Mouse (Mus musculus): ENCODE measurements at regions not wholly inside any gene's neighbourhood (a gene's known extent, or its start where the extent isn't known, plus 50 kb on each side); places are given as distances from the start of the nearest gene placed in this dataset.
A peak's percentile ranks its signal among the peaks of the same experiment; 100 is the strongest.

- H3K27me3 ChIP-seq (ENCODE audit: control insufficient read depth, insufficient read depth, low read length): no peaks in the 10 kb centered on the region
- 76% methylated on average over 2 of the region's 2 CpGs for WGBS
- H3K36me3 ChIP-seq (ENCODE audit: control insufficient read depth, insufficient read depth, low read length): no peaks in the 10 kb centered on the region
- no peaks in the 10 kb centered on the region for H3K9me3 ChIP-seq (ENCODE audit: control insufficient read depth, low read length)
- H3K4me1 ChIP-seq (ENCODE audit: control insufficient read depth, insufficient read depth, low read length): no peaks in the 10 kb centered on the region
- ATAC-seq (ENCODE audit: insufficient number of reproducible peaks, low FRiP score, low TSS enrichment, low read depth): no peak
- no peak for DNase-seq (ENCODE audit: low spot score)
- H3K9ac ChIP-seq (ENCODE audit: low read length): no peak overlapping the region
- no peak overlapping the region for H3K4me2 ChIP-seq (ENCODE audit: low read depth, severe bottlenecking)
- H3K4me3 ChIP-seq (ENCODE audit: low read depth, low read length): no peak overlapping the region
- no peak overlapping the region for H3K27ac ChIP-seq (replicated peaks; ENCODE audit: low read depth, low read length)
Measured at GRCm38 (mm10) chr15:67405523-67405922, 904.8 kb upstream of the Lrrc6 start.

DNA sequence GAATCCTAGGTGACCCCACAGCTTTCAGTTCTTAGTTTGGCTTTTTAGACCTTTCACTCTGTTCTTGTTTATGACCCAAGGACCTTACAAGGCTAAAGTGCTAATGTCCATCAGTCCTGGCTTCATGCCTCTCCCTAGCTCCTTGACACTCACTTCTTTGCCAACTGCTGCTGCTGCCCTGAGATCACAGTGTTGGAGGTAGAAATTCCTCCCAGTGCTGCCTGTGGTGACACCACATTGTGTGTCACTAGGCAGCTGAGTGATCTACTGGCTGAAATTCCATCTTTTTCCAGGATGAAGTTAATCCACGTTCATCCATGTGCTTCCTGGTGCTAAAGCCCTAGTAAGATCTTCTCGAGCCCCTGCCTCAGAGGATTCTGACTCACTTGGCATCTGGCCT, 904.3 kb upstream of the Lrrc6 start:
- Histone ChIP-seq H3K4me2 (ENCODE audit: low read depth, severe bottlenecking) (no peak overlapping the region), H3K27ac (replicated peaks; ENCODE audit: low read depth, low read length) (no peak overlapping the region), H3K9me3 (ENCODE audit: control insufficient read depth, low read length) (no peaks in the 10 kb centered on the region), H3K27me3 (ENCODE audit: control insufficient read depth, insufficient read depth, low read length) (no peaks in the 10 kb centered on the region), H3K4me3 (ENCODE audit: low read depth, low read length) (no peak overlapping the region), H3K4me1 (ENCODE audit: control insufficient read depth, insufficient read depth, low read length) (no peaks in the 10 kb centered on the region), H3K36me3 (ENCODE audit: control insufficient read depth, insufficient read depth, low read length) (no peaks in the 10 kb centered on the region), H3K9ac (ENCODE audit: low read length) (no peak overlapping the region)
- WGBS: 73% methylated on average over 2 of the region's 2 CpGs
- ATAC-seq (ENCODE audit: insufficient number of reproducible peaks, low FRiP score, low TSS enrichment, low read depth): no peak
- no peak for DNase-seq (ENCODE audit: low spot score)

DNA sequence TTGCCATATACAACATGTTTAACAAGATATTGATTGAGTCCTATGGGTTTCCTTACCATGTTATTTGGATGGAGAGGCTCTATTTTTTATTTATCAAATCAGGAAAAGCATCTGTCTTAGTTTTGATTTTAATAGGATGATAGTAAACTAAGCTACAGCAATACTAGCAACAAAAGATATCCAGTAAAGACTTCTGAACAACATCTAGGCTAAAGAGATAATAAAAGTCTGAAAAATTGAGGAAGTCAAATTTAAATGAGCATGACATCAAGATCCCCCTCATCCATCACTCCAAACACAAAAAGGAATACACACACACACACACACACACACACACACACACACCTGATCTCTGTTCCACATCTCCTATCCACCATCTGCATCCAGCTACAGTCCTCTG, 901.6 kb upstream of the Lrrc6 start:
- no peaks in the 10 kb centered on the region for H3K36me3 ChIP-seq (ENCODE audit: control insufficient read depth, insufficient read depth, low read length)
- H3K4me1 ChIP-seq (ENCODE audit: control insufficient read depth, insufficient read depth, low read length): no peaks in the 10 kb centered on the region
- H3K4me2 ChIP-seq (ENCODE audit: low read depth, severe bottlenecking): no peak overlapping the region
- H3K9me3 ChIP-seq (ENCODE audit: control insufficient read depth, low read length): no peaks in the 10 kb centered on the region
- no peak for ATAC-seq (ENCODE audit: insufficient number of reproducible peaks, low FRiP score, low TSS enrichment, low read depth)
- no peak overlapping the region for H3K27ac ChIP-seq (replicated peaks; ENCODE audit: low read depth, low read length)
- no peak overlapping the region for H3K4me3 ChIP-seq (ENCODE audit: low read depth, low read length)
- no peaks in the 10 kb centered on the region for H3K27me3 ChIP-seq (ENCODE audit: control insufficient read depth, insufficient read depth, low read length)
- H3K9ac ChIP-seq (ENCODE audit: low read length): no peak overlapping the region
- no peak for DNase-seq (ENCODE audit: low spot score)

GRCm38 (mm10) chr15:67397269-67397668, 896.6 kb upstream of the Lrrc6 start:
- Histone ChIP-seq H3K27ac (replicated peaks; ENCODE audit: low read depth, low read length) (no peak overlapping the region), H3K4me1 (ENCODE audit: control insufficient read depth, insufficient read depth, low read length) (no peaks in the 10 kb centered on the region), H3K9me3 (ENCODE audit: control insufficient read depth, low read length) (no peaks in the 10 kb centered on the region), H3K9ac (ENCODE audit: low read length) (no peak overlapping the region), H3K36me3 (ENCODE audit: control insufficient read depth, insufficient read depth, low read length) (no peaks in the 10 kb centered on the region), H3K27me3 (ENCODE audit: control insufficient read depth, insufficient read depth, low read length) (no peaks in the 10 kb centered on the region), H3K4me2 (ENCODE audit: low read depth, severe bottlenecking) (no peak overlapping the region), H3K4me3 (ENCODE audit: low read depth, low read length) (no peak overlapping the region)
- WGBS: 90% methylated on average over 5 of the region's 5 CpGs
- DNase-seq (ENCODE audit: low spot score): no peak
- ATAC-seq (ENCODE audit: insufficient number of reproducible peaks, low FRiP score, low TSS enrichment, low read depth): no peak

GRCm38 (mm10) chr15:67395114-67395513, 894.4 kb upstream of the Lrrc6 start:
- H3K27ac ChIP-seq (replicated peaks; ENCODE audit: low read depth, low read length): no peak overlapping the region
- no peak for DNase-seq (ENCODE audit: low spot score)
- H3K4me1 ChIP-seq (ENCODE audit: control insufficient read depth, insufficient read depth, low read length): no peaks in the 10 kb centered on the region
- WGBS: 87% methylated on average over 1 of the region's 1 CpGs
- no peaks in the 10 kb centered on the region for H3K27me3 ChIP-seq (ENCODE audit: control insufficient read depth, insufficient read depth, low read length)
- no peak for ATAC-seq (ENCODE audit: insufficient number of reproducible peaks, low FRiP score, low TSS enrichment, low read depth)
- no peak overlapping the region for H3K4me3 ChIP-seq (ENCODE audit: low read depth, low read length)
- H3K9me3 ChIP-seq (ENCODE audit: control insufficient read depth, low read length): no peaks in the 10 kb centered on the region
- H3K36me3 ChIP-seq (ENCODE audit: control insufficient read depth, insufficient read depth, low read length): no peaks in the 10 kb centered on the region
- H3K4me2 ChIP-seq (ENCODE audit: low read depth, severe bottlenecking): no peak overlapping the region
- no peak overlapping the region for H3K9ac ChIP-seq (ENCODE audit: low read length)

- no peak for ATAC-seq (ENCODE audit: insufficient number of reproducible peaks, low FRiP score, low TSS enrichment, low read depth)
- no peak overlapping the region for H3K4me2 ChIP-seq (ENCODE audit: low read depth, severe bottlenecking)
- no peak overlapping the region for H3K27ac ChIP-seq (replicated peaks; ENCODE audit: low read depth, low read length)
- H3K9ac ChIP-seq (ENCODE audit: low read length): no peak overlapping the region
- H3K4me3 ChIP-seq (ENCODE audit: low read depth, low read length): no peak overlapping the region
- no peaks in the 10 kb centered on the region for H3K4me1 ChIP-seq (ENCODE audit: control insufficient read depth, insufficient read depth, low read length)
- WGBS: 91% methylated on average over 5 of the region's 5 CpGs
- no peak for DNase-seq (ENCODE audit: low spot score)
- no peaks in the 10 kb centered on the region for H3K27me3 ChIP-seq (ENCODE audit: control insufficient read depth, insufficient read depth, low read length)
- no peaks in the 10 kb centered on the region for H3K36me3 ChIP-seq (ENCODE audit: control insufficient read depth, insufficient read depth, low read length)
- H3K9me3 ChIP-seq (ENCODE audit: control insufficient read depth, low read length): no peaks in the 10 kb centered on the region
Measured at GRCm38 (mm10) chr15:67391918-67392317, 891.2 kb upstream of the Lrrc6 start.

GRCm38 (mm10) chr15:67388514-67388913, 887.8 kb upstream of the Lrrc6 start:
- 86% methylated on average over 8 of the region's 8 CpGs for WGBS

GRCm38 (mm10) chr15:67386896-67387295, 886.2 kb upstream of the Lrrc6 start:
- Histone ChIP-seq H3K27me3 (ENCODE audit: control insufficient read depth, insufficient read depth, low read length) (no peaks in the 10 kb centered on the region), H3K9me3 (ENCODE audit: control insufficient read depth, low read length) (no peaks in the 10 kb centered on the region), H3K4me3 (ENCODE audit: low read depth, low read length) (no peak overlapping the region), H3K9ac (ENCODE audit: low read length) (no peak overlapping the region), H3K27ac (replicated peaks; ENCODE audit: low read depth, low read length) (no peak overlapping the region), H3K36me3 (ENCODE audit: control insufficient read depth, insufficient read depth, low read length) (no peaks in the 10 kb centered on the region), H3K4me2 (ENCODE audit: low read depth, severe bottlenecking) (no peak overlapping the region), H3K4me1 (ENCODE audit: control insufficient read depth, insufficient read depth, low read length) (no peaks in the 10 kb centered on the region)
- DNase-seq (ENCODE audit: low spot score): no peak
- no peak for ATAC-seq (ENCODE audit: insufficient number of reproducible peaks, low FRiP score, low TSS enrichment, low read depth)

More at GRCm38 (mm10) chr15:67388514-67388913, 887.8 kb upstream of the Lrrc6 start:
- ATAC-seq (ENCODE audit: insufficient number of reproducible peaks, low FRiP score, low TSS enrichment, low read depth): no peak
- Histone ChIP-seq H3K4me2 (ENCODE audit: low read depth, severe bottlenecking) (no peak overlapping the region), H3K36me3 (ENCODE audit: control insufficient read depth, insufficient read depth, low read length) (no peaks in the 10 kb centered on the region), H3K4me3 (ENCODE audit: low read depth, low read length) (no peak overlapping the region), H3K4me1 (ENCODE audit: control insufficient read depth, insufficient read depth, low read length) (no peaks in the 10 kb centered on the region), H3K9me3 (ENCODE audit: control insufficient read depth, low read length) (no peaks in the 10 kb centered on the region), H3K9ac (ENCODE audit: low read length) (no peak overlapping the region), H3K27ac (replicated peaks; ENCODE audit: low read depth, low read length) (no peak overlapping the region), H3K27me3 (ENCODE audit: control insufficient read depth, insufficient read depth, low read length) (no peaks in the 10 kb centered on the region)
- DNase-seq (ENCODE audit: low spot score): no peak

DNA sequence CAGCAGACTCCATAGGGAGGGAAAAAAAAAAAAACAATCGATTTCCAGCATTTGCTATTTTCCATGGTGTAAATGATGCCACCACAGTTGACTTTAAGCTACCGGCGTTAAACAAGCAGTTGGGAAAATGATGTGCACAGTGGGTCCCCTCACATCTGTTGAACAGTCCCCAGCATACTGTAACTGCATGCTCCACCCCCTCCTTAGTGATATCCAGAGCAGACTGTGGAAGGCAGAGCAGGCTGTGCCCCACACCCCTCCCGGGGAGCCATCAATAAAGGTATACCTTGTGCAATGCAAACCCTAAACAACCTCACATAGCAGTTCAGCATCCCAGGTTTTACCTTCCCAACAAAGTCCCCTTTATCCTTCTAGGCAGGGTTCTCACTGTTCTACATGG, 872.9 kb upstream of the Lrrc6 start:
- H3K4me1 ChIP-seq (ENCODE audit: control insufficient read depth, insufficient read depth, low read length): no peaks in the 10 kb centered on the region
- H3K36me3 ChIP-seq (ENCODE audit: control insufficient read depth, insufficient read depth, low read length): no peaks in the 10 kb centered on the region
- no peaks in the 10 kb centered on the region for H3K9me3 ChIP-seq (ENCODE audit: control insufficient read depth, low read length)
- no peak overlapping the region for H3K4me2 ChIP-seq (ENCODE audit: low read depth, severe bottlenecking)
- H3K4me3 ChIP-seq (ENCODE audit: low read depth, low read length): no peak overlapping the region
- no peak overlapping the region for H3K27ac ChIP-seq (replicated peaks; ENCODE audit: low read depth, low read length)
- 51% methylated on average over 4 of the region's 4 CpGs for WGBS
- H3K9ac ChIP-seq (ENCODE audit: low read length): no peak overlapping the region
- H3K27me3 ChIP-seq (ENCODE audit: control insufficient read depth, insufficient read depth, low read length): no peaks in the 10 kb centered on the region
- peak; percentile 51; the same call in 1 of the 2 replicates for ATAC-seq (ENCODE audit: insufficient number of reproducible peaks, low FRiP score, low TSS enrichment, low read depth)
- DNase-seq (ENCODE audit: low spot score): peak; percentile 22
